ENCODE assay signal across 10 mouse cellular contexts in the genomic region with DNA sequence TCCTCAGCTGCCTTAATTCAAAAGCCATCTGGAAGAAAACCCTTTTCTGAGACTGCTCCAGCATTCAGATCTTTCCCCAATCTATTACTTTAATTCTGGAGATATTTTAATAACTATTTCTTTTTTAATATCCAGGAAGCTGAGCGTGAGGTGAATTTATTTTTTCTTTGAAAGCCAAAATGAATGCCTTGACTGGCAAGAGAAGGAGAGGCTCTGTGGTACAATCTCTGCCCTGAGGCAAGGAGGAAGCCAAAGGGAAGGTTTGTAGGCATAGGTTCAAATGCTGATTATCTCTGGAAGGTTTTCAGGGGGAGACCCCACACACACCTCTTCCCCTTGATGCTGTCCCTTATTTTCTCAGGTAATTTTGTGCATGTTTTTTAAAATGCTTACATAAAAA. TPM values are rescaled to one million over a fixed set of nuclear protein-coding genes. Genes with fewer than 3 reads are reported as not detected.
DNase-seq lines count a peak whose midpoint lies in the region; ATAC-seq and TF ChIP-seq lines count a peak whose summit lies in the region.
"Had no signal": no experiment of that assay in that cellular context is flagged by ENCODE, and none has a peak within 500 bp of the region (broad histone marks: within the 10 kb centered on the region; RNA-seq: fewer than 3 reads in every experiment).

No protein-coding gene starts in this region.

- peaks cover 91% of the 10 kb centered on the region for H3K27me3 ChIP-seq in forebrain, postnatal 0 days (ENCODE audit: insufficient read depth, low read length)
- peaks cover 95% of the 10 kb centered on the region for H3K27me3 ChIP-seq in forebrain, embryonic 15.5 days
- H3K27me3 ChIP-seq in lung, embryonic 15.5 days = peaks cover 69% of the 10 kb centered on the region
- 0 out of 2 replicates have a peak, but pooled peaks cover 8% of the 10 kb centered on the region for H3K27me3 ChIP-seq in intestine, embryonic 14.5 days (replicated peaks; ENCODE audit: control insufficient read depth, insufficient read depth, low read length)
- H3K27me3 ChIP-seq in stomach, embryonic 15.5 days (replicated peaks) = peaks cover 16% of the 10 kb centered on the region

- no peaks in the 10 kb centered on the region for H3K9me3 ChIP-seq in forebrain, postnatal 0 days (ENCODE audit: low read length)
- no peaks in the 10 kb centered on the region for H3K9me3 ChIP-seq in forebrain, embryonic 15.5 days
- H3K9me3 ChIP-seq in lung, embryonic 15.5 days = no peaks in the 10 kb centered on the region
- H3K9me3 ChIP-seq in intestine, embryonic 14.5 days (ENCODE audit: control insufficient read depth, low read length) = no peaks in the 10 kb centered on the region
- no peaks in the 10 kb centered on the region for H3K9me3 ChIP-seq in stomach, embryonic 15.5 days

- H3K4me3 ChIP-seq in forebrain, postnatal 0 days (ENCODE audit: low read depth, low read length) = no peak overlapping the region
- H3K4me3 ChIP-seq in forebrain, embryonic 15.5 days = no peak overlapping the region
- peak overlapping the region; percentile 52 for H3K4me3 ChIP-seq in lung, embryonic 15.5 days
- H3K4me3 ChIP-seq in intestine, embryonic 14.5 days (ENCODE audit: low read depth, low read length) = peak overlapping the region; percentile 59; the same call in 1 of the 2 replicates
- H3K4me3 ChIP-seq in stomach, embryonic 15.5 days (replicated peaks) = peak overlapping the region; percentile 45

- H3K4me1 ChIP-seq in forebrain, postnatal 0 days (ENCODE audit: insufficient read depth) = no peaks in the 10 kb centered on the region
- H3K4me1 ChIP-seq in forebrain, embryonic 15.5 days = no peaks in the 10 kb centered on the region
- peaks cover 34% of the 10 kb centered on the region for H3K4me1 ChIP-seq in lung, embryonic 15.5 days
- peaks cover 48% of the 10 kb centered on the region for H3K4me1 ChIP-seq in intestine, embryonic 14.5 days (replicated peaks; ENCODE audit: control insufficient read depth, insufficient read depth, low read length)
- H3K4me1 ChIP-seq in stomach, embryonic 15.5 days = peaks cover 33% of the 10 kb centered on the region

- H3K27ac ChIP-seq in forebrain, postnatal 0 days (ENCODE audit: low read depth, low read length) = no peak overlapping the region
- no peak overlapping the region for H3K27ac ChIP-seq in forebrain, embryonic 15.5 days (replicated peaks)
- H3K27ac ChIP-seq in lung, embryonic 15.5 days = peak overlapping the region; percentile 98
- H3K27ac ChIP-seq in intestine, embryonic 14.5 days (ENCODE audit: low read depth) = peak overlapping the region; percentile 95
- peak overlapping the region; percentile 89 for H3K27ac ChIP-seq in stomach, embryonic 15.5 days

- no peak for TF ChIP-seq CTCF in forebrain, postnatal 0 days (IDR thresholded peaks at IDR 0.05; ENCODE audit: low read depth)

- H3K9ac ChIP-seq in forebrain, postnatal 0 days = no peak overlapping the region
- H3K9ac ChIP-seq in forebrain, embryonic 15.5 days (replicated peaks) = no peak overlapping the region
- peak overlapping the region; percentile 62 for H3K9ac ChIP-seq in lung, embryonic 15.5 days
- peak overlapping the region; percentile 87 for H3K9ac ChIP-seq in intestine, embryonic 14.5 days (ENCODE audit: low read length)
- H3K9ac ChIP-seq in stomach, embryonic 15.5 days = peak overlapping the region; percentile 45; the same call in 1 of the 2 replicates

- no peak overlapping the region for H3K4me2 ChIP-seq in forebrain, postnatal 0 days (ENCODE audit: low read depth)
- no peak overlapping the region for H3K4me2 ChIP-seq in forebrain, embryonic 15.5 days (replicated peaks)
- H3K4me2 ChIP-seq in lung, embryonic 15.5 days = peak overlapping the region; percentile 90
- H3K4me2 ChIP-seq in intestine, embryonic 14.5 days (ENCODE audit: low read length) = peak overlapping the region; percentile 70
- H3K4me2 ChIP-seq in stomach, embryonic 15.5 days = peak overlapping the region; percentile 58

- 12% methylated on average over 1 of the region's 1 CpGs for WGBS in forebrain, postnatal 0 days
- WGBS in forebrain, embryonic 15.5 days = 11% methylated on average over 1 of the region's 1 CpGs
- WGBS in lung, embryonic 15.5 days = 21% methylated on average over 1 of the region's 1 CpGs
- WGBS in intestine, embryonic 14.5 days = 51% methylated on average over 1 of the region's 1 CpGs
- 30% methylated on average over 1 of the region's 1 CpGs for WGBS in stomach, embryonic 15.5 days

- ATAC-seq in forebrain, postnatal 0 days = no peak
- ATAC-seq in forebrain, embryonic 15.5 days (replicated peaks) = no peak
- ATAC-seq in lung, embryonic 15.5 days (ENCODE audit: borderline replicate concordance, extremely low read depth, low FRiP score, low TSS enrichment) = no peak
- no peak for ATAC-seq in intestine, embryonic 14.5 days (replicated peaks; ENCODE audit: low FRiP score, low TSS enrichment, low read depth)
- ATAC-seq in stomach, embryonic 15.5 days (ENCODE audit: insufficient read depth, low FRiP score, low read depth) = no peak

- H3K36me3 ChIP-seq in forebrain, postnatal 0 days (ENCODE audit: insufficient read depth) = no peaks in the 10 kb centered on the region
- no peaks in the 10 kb centered on the region for H3K36me3 ChIP-seq in forebrain, embryonic 15.5 days
- H3K36me3 ChIP-seq in lung, embryonic 15.5 days = no peaks in the 10 kb centered on the region
- H3K36me3 ChIP-seq in intestine, embryonic 14.5 days (ENCODE audit: control insufficient read depth, insufficient read depth, low read length) = peaks cover 4% of the 10 kb centered on the region; the same call in 1 of the 2 replicates
- H3K36me3 ChIP-seq in stomach, embryonic 15.5 days = no peaks in the 10 kb centered on the region

- DNase-seq in forebrain, postnatal 0 days = peak; percentile 5
- DNase-seq in lung, postnatal 4 days = no peak
- no peak for DNase-seq in intestine, embryonic 14.5 days (ENCODE audit: low spot score)
- DNase-seq in urinary bladder, postnatal 25 days (ENCODE audit: low spot score) = no peak
- no peak for DNase-seq in spleen, postnatal 36 days (ENCODE audit: low spot score in 2 of 2)
- DNase-seq: thymus, postnatal 25 days had no signal

RNA-seq across cellular contexts. Expression of a gene that starts 2.5 kb away (rescaled TPM):
- not detected in 2 replicates for total RNA-seq in forebrain, postnatal 0 days (2014; rRNA removed)
- polyA plus RNA-seq in forebrain, postnatal 0 days (2015; fragmentation: Nextera tagmentation; extraction: Ambion mirVana) = not detected in 2 replicates
- polyA plus RNA-seq in forebrain, embryonic 15.5 days (2015; fragmentation: Nextera tagmentation; extraction: Ambion mirVana) = not detected in 2 replicates
- 11.4 and 13.0 TPM in 2 replicates for polyA plus RNA-seq in lung, embryonic 15.5 days (2015; fragmentation: Nextera tagmentation; extraction: Ambion mirVana)
- polyA plus RNA-seq in intestine, embryonic 14.5 days (2014; fragmentation: Nextera tagmentation; extraction: Ambion mirVana) = 10.1 and 10.8 TPM in 2 replicates
- polyA plus RNA-seq in stomach, embryonic 15.5 days (2015; fragmentation: Nextera tagmentation; extraction: Ambion mirVana) = 8.8 and 12.2 TPM in 2 replicates
- polyA plus RNA-seq: frontal cortex, adult 2 months had no signal

RNA-seq across cellular contexts. Expression of a gene that starts 9.1 kb away (rescaled TPM):
- 0.10 TPM in 1 of 2 replicates, not detected in the other for total RNA-seq in forebrain, postnatal 0 days (2014; rRNA removed)
- not detected in 2 replicates for polyA plus RNA-seq in forebrain, postnatal 0 days (2015; fragmentation: Nextera tagmentation; extraction: Ambion mirVana)
- not detected in 2 replicates for polyA plus RNA-seq in forebrain, embryonic 15.5 days (2015; fragmentation: Nextera tagmentation; extraction: Ambion mirVana)
- 1.3 and 1.4 TPM in 2 replicates for polyA plus RNA-seq in lung, embryonic 15.5 days (2015; fragmentation: Nextera tagmentation; extraction: Ambion mirVana)
- polyA plus RNA-seq in intestine, embryonic 14.5 days (2014; fragmentation: Nextera tagmentation; extraction: Ambion mirVana) = 1.2 and 1.4 TPM in 2 replicates
- 1.3 and 2.2 TPM in 2 replicates for polyA plus RNA-seq in stomach, embryonic 15.5 days (2015; fragmentation: Nextera tagmentation; extraction: Ambion mirVana)

RNA-seq across cellular contexts. Expression of a gene that starts 10.1 kb away (rescaled TPM):
- total RNA-seq in forebrain, postnatal 0 days (2014; rRNA removed) = not detected in 2 replicates
- polyA plus RNA-seq in forebrain, postnatal 0 days (2015; fragmentation: Nextera tagmentation; extraction: Ambion mirVana) = not detected in 2 replicates
- polyA plus RNA-seq in forebrain, embryonic 15.5 days (2015; fragmentation: Nextera tagmentation; extraction: Ambion mirVana) = not detected in 2 replicates
- polyA plus RNA-seq in lung, embryonic 15.5 days (2015; fragmentation: Nextera tagmentation; extraction: Ambion mirVana) = 2.1 and 2.3 TPM in 2 replicates
- polyA plus RNA-seq in intestine, embryonic 14.5 days (2014; fragmentation: Nextera tagmentation; extraction: Ambion mirVana) = 2.5 and 2.8 TPM in 2 replicates
- 2.6 and 3.1 TPM in 2 replicates for polyA plus RNA-seq in stomach, embryonic 15.5 days (2015; fragmentation: Nextera tagmentation; extraction: Ambion mirVana)
- polyA plus RNA-seq: frontal cortex, adult 2 months had no signal

RNA-seq across cellular contexts. Expression of a gene that starts 24.4 kb away (rescaled TPM):
- not detected in 2 replicates for total RNA-seq in forebrain, postnatal 0 days (2014; rRNA removed)
- not detected in 2 replicates for polyA plus RNA-seq in forebrain, postnatal 0 days (2015; fragmentation: Nextera tagmentation; extraction: Ambion mirVana)
- not detected in 2 replicates for polyA plus RNA-seq in forebrain, embryonic 15.5 days (2015; fragmentation: Nextera tagmentation; extraction: Ambion mirVana)
- 4.1 and 4.2 TPM in 2 replicates for polyA plus RNA-seq in lung, embryonic 15.5 days (2015; fragmentation: Nextera tagmentation; extraction: Ambion mirVana)
- polyA plus RNA-seq in intestine, embryonic 14.5 days (2014; fragmentation: Nextera tagmentation; extraction: Ambion mirVana) = 7.5 and 7.7 TPM in 2 replicates
- 4.4 and 5.3 TPM in 2 replicates for polyA plus RNA-seq in stomach, embryonic 15.5 days (2015; fragmentation: Nextera tagmentation; extraction: Ambion mirVana)
- polyA plus RNA-seq: frontal cortex, adult 2 months had no signal

RNA-seq across cellular contexts. Expression of a gene that starts 37.2 kb away (rescaled TPM):
- not detected in 2 replicates for total RNA-seq in forebrain, postnatal 0 days (2014; rRNA removed)
- not detected in 2 replicates for polyA plus RNA-seq in forebrain, postnatal 0 days (2015; fragmentation: Nextera tagmentation; extraction: Ambion mirVana)
- not detected in 2 replicates for polyA plus RNA-seq in forebrain, embryonic 15.5 days (2015; fragmentation: Nextera tagmentation; extraction: Ambion mirVana)
- 48.2 and 48.7 TPM in 2 replicates for polyA plus RNA-seq in lung, embryonic 15.5 days (2015; fragmentation: Nextera tagmentation; extraction: Ambion mirVana)
- polyA plus RNA-seq in intestine, embryonic 14.5 days (2014; fragmentation: Nextera tagmentation; extraction: Ambion mirVana) = 30.1 and 34.1 TPM in 2 replicates
- polyA plus RNA-seq in stomach, embryonic 15.5 days (2015; fragmentation: Nextera tagmentation; extraction: Ambion mirVana) = 19.8 and 20.2 TPM in 2 replicates
- polyA plus RNA-seq: frontal cortex, adult 2 months had no signal

Comparison
In these comparisons a context has a peak if more than half of its experiments do, and no peak if none do; other contexts are left out.
1. H3K27ac ChIP-seq: peak in lung, embryonic 15.5 days (single experiment), intestine, embryonic 14.5 days (single experiment) and stomach, embryonic 15.5 days (single experiment); none in forebrain, postnatal 0 days (single experiment) and forebrain, embryonic 15.5 days (single experiment).
2. H3K4me2 ChIP-seq: peak in lung, embryonic 15.5 days (single experiment), intestine, embryonic 14.5 days (single experiment) and stomach, embryonic 15.5 days (single experiment); none in forebrain, postnatal 0 days (single experiment) and forebrain, embryonic 15.5 days (single experiment).
3. H3K4me3 ChIP-seq: peak in lung, embryonic 15.5 days (single experiment), intestine, embryonic 14.5 days (single experiment) and stomach, embryonic 15.5 days (single experiment); none in forebrain, postnatal 0 days (single experiment) and forebrain, embryonic 15.5 days (single experiment).
4. H3K9ac ChIP-seq: peak in lung, embryonic 15.5 days (single experiment), intestine, embryonic 14.5 days (single experiment) and stomach, embryonic 15.5 days (single experiment); none in forebrain, postnatal 0 days (single experiment) and forebrain, embryonic 15.5 days (single experiment).